Mouse (Mus musculus) spleen, adult 2 months (tissue): ENCODE measurements around the gene March10. TPM values are rescaled to one million over a fixed set of nuclear protein-coding genes. Genes with fewer than 3 reads are reported as not detected.

ENCODE experiments used
- DNase-seq, 2 experiments: peaks; one replicate each; pipeline versions ENCODE4 v3.0.0 to v3.0.0-alpha.2; 2012 to 2021; ENCODE audit warnings: low spot score in 2 of 2, low read depth in 1 of 2
- H3K27ac ChIP-seq: fragments of 200-500 bp; 2 replicates; pipeline ENCODE4 v1.5.1; 2012; ENCODE audit warnings: low read length, inconsistent platforms; ENCODE audit not compliant: insufficient read depth
- H3K27me3 ChIP-seq: fragments of 200-500 bp; 2 replicates; pipeline ENCODE4 v1.6.1; 2012; ENCODE audit warnings: mild to moderate bottlenecking, moderate library complexity, low read length, inconsistent platforms; ENCODE audit not compliant: control insufficient read depth, insufficient read depth
- H3K36me3 ChIP-seq: fragments of 200-500 bp; 2 replicates; pipeline ENCODE4 v1.6.1; 2012; ENCODE audit warnings: mild to moderate bottlenecking, low read length, inconsistent platforms; ENCODE audit not compliant: control insufficient read depth, insufficient read depth
- H3K4me1 ChIP-seq: fragments of 200-500 bp; 2 replicates; pipeline ENCODE4 v1.6.1; 2011; ENCODE audit warnings: inconsistent platforms; ENCODE audit not compliant: control insufficient read depth, insufficient read depth, insufficient read length
- H3K4me3 ChIP-seq: fragments of 200-500 bp; 2 replicates; pipeline ENCODE4 v1.5.1; 2011; ENCODE audit warnings: mild to moderate bottlenecking, inconsistent platforms; ENCODE audit not compliant: insufficient read depth, insufficient read length; ENCODE audit errors: extremely low read depth
- CTCF ChIP-seq: fragments of 200-500 bp; IDR thresholded peaks from 2 replicates; pipeline ENCODE4 v1.5.1; 2011; ENCODE audit warnings: mild to moderate bottlenecking, inconsistent platforms; ENCODE audit not compliant: insufficient read depth, insufficient read length, insufficient replicate concordance; ENCODE audit errors: extremely low read depth
- POLR2A ChIP-seq: fragments of 200-500 bp; IDR thresholded peaks from 2 replicates; pipeline ENCODE4 v1.6.1; 2011; ENCODE audit warnings: low read depth, low read length, inconsistent platforms
- WGBS: fragments of 180-500 bp; shearing (Covaris S2); methylation state at CpG from one replicate; pipeline ENCODE4 v1.1.7; 2018; 5-methylcytosine and 5-hydroxymethylcytosine counted together
- polyA plus RNA-seq: library from polyadenylated mRNA; depleted of rRNA; stranded (reverse); fragments of >200 nt; gene quantifications from 2 replicates; pipeline ENCODE4 v1.2.3, GENCODE M21; 2012

Gene March10
- polyA plus RNA-seq, 1 experiment = not detected

- DNase-seq = no peak
- H3K27ac ChIP-seq = no peak overlapping the region
- H3K27me3 ChIP-seq = no peaks in the 10 kb centered on the region
- no peak for TF ChIP-seq POLR2A
- no peak for TF ChIP-seq CTCF
- no peaks in the 10 kb centered on the region for H3K36me3 ChIP-seq
- peaks cover 4% of the 10 kb centered on the region; the same call in 1 of the 2 replicates for H3K4me1 ChIP-seq
- 67% methylated on average over 3 of the region's 3 CpGs for WGBS
- H3K4me3 ChIP-seq = no peak overlapping the region
Measured at GRCm38 (mm10) chr11:105367163-105367562, 89.4 kb downstream of the March10 start.

GRCm38 (mm10) chr11:105366051-105366450 is 90.5 kb downstream of the March10 start:
- Histone ChIP-seq H3K4me1 (peaks cover 4% of the 10 kb centered on the region; the same call in 1 of the 2 replicates), H3K4me3 (no peak overlapping the region), H3K36me3 (no peaks in the 10 kb centered on the region), H3K27me3 (no peaks in the 10 kb centered on the region), H3K27ac (no peak overlapping the region; the same call in 1 of the 2 replicates)
- no peak for TF ChIP-seq CTCF
- no peak for TF ChIP-seq POLR2A
- 53% methylated on average over 4 of the region's 4 CpGs for WGBS
- no peak for DNase-seq

GRCm38 (mm10) chr11:105365611-105366010 is 90.9 kb downstream of the March10 start:
- no peak for DNase-seq
- H3K36me3 ChIP-seq = no peaks in the 10 kb centered on the region
- H3K4me3 ChIP-seq = no peak overlapping the region
- H3K27me3 ChIP-seq = no peaks in the 10 kb centered on the region
- H3K27ac ChIP-seq = no peak overlapping the region; the same call in 1 of the 2 replicates
- TF ChIP-seq CTCF (no peak), POLR2A (no peak)
- peaks cover 4% of the 10 kb centered on the region; the same call in 1 of the 2 replicates for H3K4me1 ChIP-seq
- WGBS = 61% methylated on average over 3 of the region's 3 CpGs

GRCm38 (mm10) chr11:105364386-105365065 is 92.0 kb downstream of the March10 start:
- DNase-seq = no peak
- H3K4me1 ChIP-seq = peaks cover 4% of the 10 kb centered on the region; the same call in 1 of the 2 replicates
- peak overlapping the region; percentile 22 for H3K4me3 ChIP-seq

GRCm38 (mm10) chr11:105363598-105364385 is 92.7 kb downstream of the March10 start:
- Histone ChIP-seq H3K4me1 (peaks cover 4% of the 10 kb centered on the region; the same call in 1 of the 2 replicates), H3K27me3 (no peaks in the 10 kb centered on the region), H3K27ac (no peak overlapping the region), H3K36me3 (no peaks in the 10 kb centered on the region), H3K4me3 (no peak overlapping the region)
- 52% methylated on average over 12 of the region's 12 CpGs for WGBS
- DNase-seq = no peak
- TF ChIP-seq POLR2A = no peak
- TF ChIP-seq CTCF = no peak

More at GRCm38 (mm10) chr11:105364386-105365065, 92.0 kb downstream of the March10 start:
- Histone ChIP-seq H3K36me3 (no peaks in the 10 kb centered on the region), H3K27ac (0 out of 2 replicates have a peak overlapping the region, but pooled peaks have one; percentile 10), H3K27me3 (no peaks in the 10 kb centered on the region)
- TF ChIP-seq CTCF = no peak
- no peak for TF ChIP-seq POLR2A
- 16% methylated on average over 12 of the region's 12 CpGs for WGBS

- Histone ChIP-seq H3K36me3 (no peaks in the 10 kb centered on the region), H3K4me3 (peak overlapping the region; percentile 43), H3K27me3 (no peaks in the 10 kb centered on the region), H3K4me1 (peaks cover 4% of the 10 kb centered on the region; the same call in 1 of the 2 replicates), H3K27ac (no peak overlapping the region)
- TF ChIP-seq POLR2A = no peak
- TF ChIP-seq CTCF = peak; percentile 86
- 6% methylated on average over 40 of the region's 40 CpGs for WGBS
- DNase-seq = peak in 1 of 2 experiments; percentile 69
Measured at GRCm38 (mm10) chr11:105362946-105363597, 93.5 kb downstream of the March10 start.
